Mouse (Mus musculus) stomach, embryonic 16.5 days (tissue): ENCODE results near the gene Gm38392. TPM values are rescaled to one million over a fixed set of nuclear protein-coding genes. Genes with fewer than 3 reads are reported as not detected.

Experiments used
- ATAC-seq: fragments of 200-750 bp; cut with Nextera tagmentation; 2 replicates; pipeline ENCODE4 v1.8.0; 2017; ENCODE audit warnings: moderate number of reproducible peaks, moderate TSS enrichment; ENCODE audit not compliant: insufficient read depth, low FRiP score
- H3K27ac ChIP-seq: fragments of 300-500 bp; sonication (generic); 2 replicates; pipeline ENCODE4 v1.5.1; 2014; ENCODE audit warnings: low read length
- H3K27me3 ChIP-seq: fragments of 300-500 bp; sonication (generic); 2 replicates; pipeline ENCODE4 v1.6.1; 2014; ENCODE audit warnings: low read length, control low read depth, mixed read lengths; ENCODE audit not compliant: control insufficient read depth, insufficient read depth
- H3K36me3 ChIP-seq: fragments of 300-500 bp; sonication (generic); 2 replicates; pipeline ENCODE4 v1.6.1; 2014; ENCODE audit warnings: low read length; ENCODE audit not compliant: control insufficient read depth, insufficient read depth
- H3K4me1 ChIP-seq: fragments of 300-500 bp; sonication (generic); 2 replicates; pipeline ENCODE4 v1.6.1; 2014; ENCODE audit warnings: low read length, control low read depth, mixed read lengths; ENCODE audit not compliant: control insufficient read depth, insufficient read depth
- H3K4me2 ChIP-seq: fragments of 300-500 bp; sonication (generic); 2 replicates; pipeline ENCODE4 v1.6.1; 2014; ENCODE audit warnings: low read depth, low read length, mixed read lengths
- H3K4me3 ChIP-seq: fragments of 300-500 bp; sonication (generic); replicated peaks from 2 replicates; pipeline ENCODE4 v1.5.1; 2014; ENCODE audit warnings: mild to moderate bottlenecking, low read length
- H3K9ac ChIP-seq: fragments of 300-500 bp; sonication (generic); 2 replicates; pipeline ENCODE4 v1.6.1; 2014; ENCODE audit warnings: low read length
- H3K9me3 ChIP-seq: fragments of 300-500 bp; sonication (generic); replicated peaks from 2 replicates; pipeline ENCODE4 v1.6.1; 2016; ENCODE audit warnings: low read length, control low read depth; ENCODE audit not compliant: control insufficient read depth
- WGBS: fragments of 180-500 bp; shearing (Covaris S2); extraction: QIAGEN DNeasy Blood & Tissue Kit; methylation state at CpG from one replicate; pipeline ENCODE4 v1.1.7; 2014; 5-methylcytosine and 5-hydroxymethylcytosine counted together
- polyA plus RNA-seq: library from polyadenylated mRNA; unstranded; fragments of >200 nt; fragmentation: Nextera tagmentation; extraction: Ambion mirVana; gene quantifications from 2 replicates; pipeline ENCODE4 v1.2.1, GENCODE M21; 2015

Gene Gm38392
- polyA plus RNA-seq, 1 experiment from 2014 or later, result 0.53 TPM

DNA sequence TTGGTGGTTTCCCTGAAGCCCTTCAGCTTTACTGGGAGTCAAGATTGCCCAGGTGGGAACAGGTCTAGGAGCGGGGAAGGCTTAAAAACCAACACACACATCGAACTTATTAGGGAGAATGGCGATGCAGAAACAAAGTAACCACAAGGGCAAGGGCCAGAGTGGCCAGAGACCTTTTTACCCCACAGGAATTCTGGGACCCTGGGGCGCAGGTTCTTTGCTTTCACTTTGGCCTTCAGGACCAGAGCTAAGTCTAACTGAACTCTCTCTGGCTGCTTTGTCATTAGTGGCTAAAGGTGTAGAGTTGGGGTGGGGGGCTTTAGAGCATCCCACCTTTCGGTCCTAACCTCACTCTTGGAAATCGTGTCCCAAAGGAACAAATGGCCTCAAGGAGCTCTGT is 70.9 kb downstream of the Gm38392 start:
- H3K4me3 ChIP-seq, result peak overlapping the region; percentile 31; the same call in 1 of the 2 replicates
- H3K9me3 ChIP-seq, result no peaks in the 10 kb centered on the region
- H3K9ac ChIP-seq, result no peak overlapping the region
- no peak overlapping the region for H3K27ac ChIP-seq
- H3K4me2 ChIP-seq, result no peak overlapping the region
- 4% methylated on average over 6 of the region's 6 CpGs for WGBS
- no peak for ATAC-seq
- peaks cover 13% of the 10 kb centered on the region for H3K4me1 ChIP-seq
- H3K36me3 ChIP-seq, result no peaks in the 10 kb centered on the region
- H3K27me3 ChIP-seq, result peaks cover 85% of the 10 kb centered on the region

DNA sequence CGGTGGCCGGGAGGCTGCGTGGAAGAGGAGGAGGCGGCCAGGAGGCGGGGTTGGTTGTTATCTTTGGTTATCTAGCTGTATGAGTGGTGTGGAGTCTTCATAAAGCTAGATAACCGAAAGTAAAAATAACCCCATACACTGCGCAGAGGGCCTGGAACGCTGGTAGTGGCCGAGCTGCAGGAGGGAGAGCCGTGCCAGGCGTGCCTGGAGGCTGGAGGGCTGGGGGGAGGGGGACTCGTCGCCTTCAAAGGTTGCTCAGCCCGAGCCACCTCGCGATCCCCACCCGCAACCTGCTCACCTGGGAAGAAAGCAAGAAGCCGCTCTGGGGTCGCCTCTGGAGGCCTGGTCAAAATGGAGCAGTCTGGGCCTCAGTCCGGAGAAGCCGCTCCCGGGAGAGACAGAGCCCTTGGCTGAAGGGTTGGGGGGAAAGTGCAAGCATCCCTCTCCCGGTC is 71.4 kb downstream of the Gm38392 start:
- H3K27me3 ChIP-seq, result peaks cover 87% of the 10 kb centered on the region
- H3K9me3 ChIP-seq, result no peaks in the 10 kb centered on the region
- peak overlapping the region; percentile 31 for H3K4me3 ChIP-seq
- peaks cover 13% of the 10 kb centered on the region for H3K4me1 ChIP-seq
- H3K4me2 ChIP-seq, result peak overlapping the region; percentile 43
- H3K36me3 ChIP-seq, result no peaks in the 10 kb centered on the region
- under 1% methylated on average over 23 of the region's 23 CpGs for WGBS
- H3K9ac ChIP-seq, result peak overlapping the region; percentile 32; the same call in 1 of the 2 replicates
- no peak; the same call in 1 of the 2 replicates for ATAC-seq
- no peak overlapping the region for H3K27ac ChIP-seq

DNA sequence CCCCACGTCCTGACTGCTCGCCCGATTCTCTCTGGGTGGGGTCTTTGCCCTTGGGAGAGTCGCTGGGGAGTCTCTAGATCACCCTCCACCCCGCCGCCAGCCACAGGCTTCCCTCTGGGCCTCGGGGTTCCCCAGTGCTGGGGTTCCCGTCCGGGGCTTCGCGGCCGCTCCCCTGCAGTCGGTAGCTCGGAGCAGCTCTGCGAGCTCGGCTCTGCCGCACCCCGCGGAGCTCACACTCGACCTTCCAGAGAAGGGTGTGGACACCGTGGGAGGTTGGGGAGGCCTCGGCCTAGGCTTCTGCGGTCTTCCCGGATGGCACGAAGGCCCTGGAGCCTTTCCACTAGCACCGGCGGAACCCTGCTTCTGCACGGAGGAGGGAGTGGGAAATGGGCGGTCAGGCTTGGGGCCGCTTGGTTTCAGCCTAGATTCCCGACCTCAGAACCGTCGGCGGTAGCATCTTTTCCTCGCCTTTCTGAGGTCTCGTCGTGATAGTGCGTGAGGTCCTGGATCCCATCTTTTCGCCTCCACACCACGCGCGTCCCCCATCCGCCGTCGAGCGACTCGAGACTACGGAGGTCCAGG is 71.9 kb downstream of the Gm38392 start:
- peaks cover 13% of the 10 kb centered on the region for H3K4me1 ChIP-seq
- 2% methylated on average over 48 of the region's 48 CpGs for WGBS
- H3K9me3 ChIP-seq, result no peaks in the 10 kb centered on the region
- H3K27ac ChIP-seq, result no peak overlapping the region
- H3K27me3 ChIP-seq, result peaks cover 85% of the 10 kb centered on the region
- ATAC-seq, result no peak; the same call in 1 of the 2 replicates
- no peaks in the 10 kb centered on the region for H3K36me3 ChIP-seq
- H3K9ac ChIP-seq, result peak overlapping the region; percentile 32; the same call in 1 of the 2 replicates
- peak overlapping the region; percentile 31 for H3K4me3 ChIP-seq
- peak overlapping the region; percentile 43 for H3K4me2 ChIP-seq

DNA sequence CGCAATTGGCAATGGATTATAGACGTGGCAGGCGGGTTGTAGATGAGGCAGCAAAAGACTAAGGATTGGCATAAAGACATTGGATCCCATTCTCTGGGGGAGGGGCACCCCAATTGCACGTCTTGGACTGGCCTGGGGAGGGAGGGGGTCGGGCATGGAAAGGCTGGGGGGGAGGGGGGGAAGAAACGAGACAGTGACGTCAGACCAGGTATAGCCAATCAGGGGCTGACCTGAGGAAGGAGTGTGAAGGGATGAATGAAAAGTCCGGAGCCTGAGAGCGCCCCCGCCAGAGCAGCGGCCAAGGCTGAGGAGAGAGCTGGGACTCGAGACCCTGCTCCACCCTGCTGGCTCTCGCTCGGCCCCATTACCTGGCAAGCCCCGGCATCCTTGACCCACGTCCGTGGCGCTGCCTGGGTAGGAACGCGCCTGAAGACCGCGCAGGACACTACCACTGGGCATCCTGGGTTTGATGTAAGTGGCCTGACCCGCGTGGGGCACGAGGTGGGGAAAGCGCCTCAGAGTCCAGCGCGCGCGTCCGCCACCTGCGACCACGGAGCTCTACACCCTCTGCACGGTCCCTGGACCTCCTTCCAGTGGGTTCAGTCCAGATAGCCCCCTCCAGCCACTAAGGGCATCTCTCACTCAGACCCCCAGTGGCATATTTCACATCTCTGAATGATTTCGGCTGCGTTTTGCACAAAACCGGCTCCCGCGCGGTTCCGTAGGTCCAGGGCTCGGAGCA is 72.6 kb downstream of the Gm38392 start:
- ATAC-seq, result no peak; the same call in 1 of the 2 replicates
- no peak overlapping the region for H3K27ac ChIP-seq
- peaks cover 13% of the 10 kb centered on the region for H3K4me1 ChIP-seq

DNA sequence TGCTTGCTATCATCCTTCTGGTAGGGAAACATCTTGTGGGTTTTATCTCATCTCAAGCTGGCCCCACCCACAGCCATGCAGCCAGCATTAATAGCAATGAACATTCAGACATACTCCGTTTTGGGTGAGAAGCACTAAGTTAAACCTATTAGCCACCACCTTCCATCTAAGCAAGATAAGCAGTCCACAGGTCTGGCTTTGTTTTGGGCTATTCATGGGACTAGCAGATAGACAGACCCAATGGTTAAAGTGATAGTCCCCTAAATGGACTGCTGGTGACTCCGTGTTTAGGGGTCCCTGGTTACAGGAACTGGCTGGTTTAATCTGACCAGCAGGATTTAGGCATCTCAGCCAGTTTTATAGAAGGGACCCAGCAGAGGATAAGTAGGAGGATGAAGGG is 74.0 kb downstream of the Gm38392 start:
- no peak overlapping the region for H3K4me2 ChIP-seq
- no peak overlapping the region for H3K9ac ChIP-seq
- H3K4me1 ChIP-seq, result peaks cover 13% of the 10 kb centered on the region
- peaks cover 94% of the 10 kb centered on the region for H3K27me3 ChIP-seq
- no peak overlapping the region for H3K4me3 ChIP-seq
- no peak overlapping the region for H3K27ac ChIP-seq
- H3K9me3 ChIP-seq, result no peaks in the 10 kb centered on the region
- no peaks in the 10 kb centered on the region for H3K36me3 ChIP-seq
- no peak for ATAC-seq
- 1% methylated on average over 2 of the region's 2 CpGs for WGBS

More for the DNA sequence above, 72.6 kb downstream of the Gm38392 start:
- H3K4me3 ChIP-seq, result peak overlapping the region; percentile 31
- WGBS, result 1% methylated on average over 42 of the region's 42 CpGs
- H3K9ac ChIP-seq, result no peak overlapping the region
- H3K36me3 ChIP-seq, result no peaks in the 10 kb centered on the region
- peaks cover 85% of the 10 kb centered on the region for H3K27me3 ChIP-seq
- no peaks in the 10 kb centered on the region for H3K9me3 ChIP-seq
- H3K4me2 ChIP-seq, result no peak overlapping the region

DNA sequence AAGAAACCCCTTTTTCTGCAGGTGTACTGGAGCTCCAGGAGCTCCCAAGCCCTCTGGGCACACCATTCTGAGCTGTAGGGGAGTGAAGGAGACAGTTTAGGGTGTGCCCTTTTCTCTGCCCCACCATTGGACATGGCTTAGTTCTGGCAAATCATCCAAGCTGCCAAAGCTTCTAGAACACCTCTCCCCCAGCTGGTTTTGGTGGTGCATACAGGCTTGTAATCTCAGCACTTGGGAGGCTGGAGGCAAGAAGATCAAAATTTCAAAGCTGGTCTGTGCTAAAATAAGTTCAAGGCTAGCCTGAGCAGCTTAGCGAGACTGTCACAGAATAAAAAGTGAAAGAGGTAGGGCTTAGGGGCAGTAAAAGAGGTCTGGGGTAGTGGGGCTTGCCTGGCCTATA is 74.7 kb downstream of the Gm38392 start:
- no peaks in the 10 kb centered on the region for H3K36me3 ChIP-seq
- 22% methylated on average over 1 of the region's 1 CpGs for WGBS
- no peak for ATAC-seq

DNA sequence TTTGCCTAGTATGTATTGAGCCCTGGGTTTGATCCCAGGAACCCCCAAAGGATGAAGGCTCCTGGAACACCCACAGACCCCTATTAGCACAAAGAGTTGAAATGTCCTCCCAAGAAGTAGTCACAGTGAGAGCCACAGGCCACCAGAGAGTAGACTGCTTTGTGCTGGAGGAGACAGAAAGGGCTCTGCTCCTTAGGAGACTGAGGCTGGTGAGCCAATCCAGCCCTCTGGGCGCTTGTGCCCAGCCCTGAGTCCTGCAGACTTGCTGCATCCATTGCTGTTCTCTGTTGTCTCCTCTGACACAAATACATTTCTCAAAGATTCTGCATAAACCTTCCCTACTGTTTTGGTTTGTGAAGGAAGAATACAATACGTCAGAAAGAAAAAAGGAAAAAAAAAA is 76.1 kb downstream of the Gm38392 start:
- 11% methylated on average over 2 of the region's 2 CpGs for WGBS
- no peak for ATAC-seq
- no peak overlapping the region for H3K9ac ChIP-seq
- H3K4me1 ChIP-seq, result peaks cover 12% of the 10 kb centered on the region
- H3K27me3 ChIP-seq, result peaks cover 95% of the 10 kb centered on the region
- no peaks in the 10 kb centered on the region for H3K36me3 ChIP-seq
- H3K4me2 ChIP-seq, result no peak overlapping the region
- no peaks in the 10 kb centered on the region for H3K9me3 ChIP-seq
- H3K4me3 ChIP-seq, result no peak overlapping the region
- H3K27ac ChIP-seq, result no peak overlapping the region

More for the DNA sequence above, 74.7 kb downstream of the Gm38392 start:
- Histone ChIP-seq H3K27ac (no peak overlapping the region), H3K9me3 (no peaks in the 10 kb centered on the region), H3K4me3 (no peak overlapping the region), H3K27me3 (peaks cover 95% of the 10 kb centered on the region), H3K4me2 (no peak overlapping the region), H3K9ac (no peak overlapping the region), H3K4me1 (peaks cover 13% of the 10 kb centered on the region)

DNA sequence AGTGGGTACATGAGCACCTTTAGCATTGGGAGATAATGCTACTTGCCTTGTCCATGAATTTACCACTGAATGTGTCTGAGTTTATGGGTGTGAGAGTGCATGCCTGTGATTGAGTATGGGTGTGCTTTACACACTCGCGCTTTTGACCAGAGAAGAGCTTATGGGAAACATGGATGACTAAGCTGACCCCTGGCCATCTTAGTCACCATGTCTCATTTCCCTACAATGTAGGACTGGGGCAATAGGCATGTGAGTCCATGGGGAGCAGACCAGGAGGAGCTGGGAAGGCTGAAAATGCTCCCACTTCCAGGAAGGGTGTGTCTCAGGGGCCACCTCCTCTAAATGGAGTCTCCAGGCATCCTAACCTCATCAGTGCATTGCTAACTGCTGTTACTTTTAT is 76.9 kb downstream of the Gm38392 start:
- ATAC-seq, result no peak
- no peak overlapping the region for H3K27ac ChIP-seq
- H3K9ac ChIP-seq, result no peak overlapping the region
- no peaks in the 10 kb centered on the region for H3K36me3 ChIP-seq
- no peak overlapping the region for H3K4me2 ChIP-seq
- peaks cover 95% of the 10 kb centered on the region for H3K27me3 ChIP-seq
- no peaks in the 10 kb centered on the region for H3K9me3 ChIP-seq
- WGBS, result 38% methylated on average over 2 of the region's 2 CpGs
- H3K4me3 ChIP-seq, result no peak overlapping the region
- peaks cover 4% of the 10 kb centered on the region for H3K4me1 ChIP-seq

DNA sequence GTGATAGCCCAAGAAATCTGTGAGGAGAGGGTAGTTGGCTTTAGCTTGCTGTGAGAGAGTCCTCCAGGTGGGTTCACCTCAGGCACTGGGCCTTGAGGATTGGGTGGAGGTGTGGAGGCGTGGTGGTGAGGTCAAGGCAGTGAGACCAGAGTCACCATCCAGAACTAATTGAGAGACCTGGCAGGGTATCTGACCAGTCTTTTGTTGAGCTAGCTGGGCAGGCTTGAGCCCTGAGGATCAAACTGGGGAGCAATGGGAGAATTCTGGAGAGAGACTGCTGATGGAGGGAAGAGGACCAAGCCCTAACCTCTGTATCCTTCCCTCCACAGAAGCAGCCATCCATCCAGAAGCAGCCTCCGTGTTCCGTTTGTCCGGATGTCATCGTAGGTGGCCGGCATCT is 77.7 kb downstream of the Gm38392 start:
- H3K9me3 ChIP-seq, result no peaks in the 10 kb centered on the region
- no peaks in the 10 kb centered on the region for H3K4me1 ChIP-seq
- peaks cover 95% of the 10 kb centered on the region for H3K27me3 ChIP-seq
- 4% methylated on average over 6 of the region's 6 CpGs for WGBS
- no peak overlapping the region for H3K4me2 ChIP-seq
- H3K27ac ChIP-seq, result no peak overlapping the region
- no peaks in the 10 kb centered on the region for H3K36me3 ChIP-seq
- no peak overlapping the region for H3K4me3 ChIP-seq
- no peak for ATAC-seq
- no peak overlapping the region for H3K9ac ChIP-seq
